Mouse (Mus musculus): ENCODE measurements at regions not wholly inside any gene's neighbourhood (a gene's known extent, or its start where the extent isn't known, plus 50 kb on each side); places are given as distances from the start of the nearest gene placed in this dataset.

DNA sequence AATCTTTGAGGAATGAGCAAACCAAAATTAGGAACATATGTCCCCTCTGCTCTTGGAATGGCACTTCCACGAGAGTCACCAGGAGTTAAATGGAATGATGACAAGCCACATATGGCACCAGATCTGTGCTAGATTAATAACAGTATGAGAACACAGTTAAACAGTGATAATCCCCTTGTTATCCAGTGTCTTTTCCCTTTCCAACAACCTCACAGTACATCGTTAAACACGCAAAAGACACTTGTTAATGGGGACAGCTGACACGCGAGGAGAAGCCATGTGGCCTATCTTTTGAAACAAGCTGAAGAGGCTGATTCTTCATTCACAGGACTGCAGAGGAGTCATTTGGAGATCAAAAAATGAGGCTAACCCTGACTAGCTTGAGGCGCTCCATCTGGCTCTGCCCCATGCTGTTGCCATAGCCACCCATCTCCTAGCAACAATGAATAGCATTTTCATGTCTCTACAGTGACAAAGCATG is 94.6 kb upstream of the Pam start:
- TF ChIP-seq USF1 (IDR thresholded peaks at IDR 0.05; ENCODE audit: low read depth, low read length), result no peak
- TF ChIP-seq ELF1 (IDR thresholded peaks at IDR 0.05; ENCODE audit: low read depth, low read length), result no peak
- TF ChIP-seq ZKSCAN1 (IDR thresholded peaks at IDR 0.05; ENCODE audit: low read depth, low read length), result no peak
- no peak for TF ChIP-seq POLR2A (IDR thresholded peaks at IDR 0.05; ENCODE audit: control insufficient read depth in 1 of 2, insufficient read depth in 1 of 2, low read depth in 1 of 2, low read length in 2 of 2, poor library complexity in 1 of 2)
- no peak for TF ChIP-seq POLR2AphosphoS2 (IDR thresholded peaks at IDR 0.05; ENCODE audit: low read length)
- TF ChIP-seq RCOR1 (IDR thresholded peaks at IDR 0.05; ENCODE audit: low read depth, low read length), result no peak
- TF ChIP-seq ETS1 (IDR thresholded peaks at IDR 0.05; ENCODE audit: low read depth, low read length), result no peak
- TF ChIP-seq MEF2A (IDR thresholded peaks at IDR 0.05; ENCODE audit: extremely low read depth, insufficient replicate concordance, low read depth, low read length, poor library complexity, severe bottlenecking), result no peak
